Mouse (Mus musculus) heart, embryonic 14.5 days (tissue): ENCODE measurements at regions not wholly inside any gene's neighbourhood (a gene's known extent, or its start where the extent isn't known, plus 50 kb on each side); places are given as distances from the start of the nearest gene placed in this dataset.

ENCODE experiments used
- ATAC-seq: fragments of 200-750 bp; cut with Nextera tagmentation; 2 replicates; pipeline ENCODE4 v1.8.0; 2017; ENCODE audit warnings: low read depth, moderate TSS enrichment; ENCODE audit not compliant: insufficient number of reproducible peaks, insufficient read depth, low FRiP score
- H3K27ac ChIP-seq, 2 experiments: fragments of 200-500 bp in 1 of 2; fragments of 300-500 bp in 1 of 2; sonication (generic) in 1 of 2; replicated peaks in 1 of 2; 2 replicates each; pipeline ENCODE4 v1.5.1; 2012 to 2014; ENCODE audit warnings: low read depth in 2 of 2, low read length in 2 of 2, control low read depth in 1 of 2, mild to moderate bottlenecking in 1 of 2, mixed read lengths in 1 of 2; ENCODE audit not compliant: control insufficient read depth in 1 of 2, insufficient read depth in 1 of 2
- H3K27me3 ChIP-seq: fragments of 300-500 bp; sonication (generic); 2 replicates; pipeline ENCODE4 v1.6.1; 2014; ENCODE audit warnings: mild to moderate bottlenecking, low read length, control low read depth; ENCODE audit not compliant: control insufficient read depth, insufficient read depth
- H3K36me3 ChIP-seq: fragments of 300-500 bp; sonication (generic); 2 replicates; pipeline ENCODE4 v1.6.1; 2014; ENCODE audit warnings: mild to moderate bottlenecking, control low read depth, low read length, mixed read lengths; ENCODE audit not compliant: control insufficient read depth, insufficient read depth
- H3K4me1 ChIP-seq, 2 experiments: fragments of 200-500 bp in 1 of 2; fragments of 300-500 bp in 1 of 2; sonication (generic) in 1 of 2; 2 replicates each; pipeline ENCODE4 v1.6.1; 2012 to 2014; ENCODE audit warnings: low read length in 2 of 2, control low read depth in 1 of 2, mixed read lengths in 1 of 2; ENCODE audit not compliant: control insufficient read depth in 2 of 2, insufficient read depth in 2 of 2
- H3K4me2 ChIP-seq: fragments of 300-500 bp; sonication (generic); 2 replicates; pipeline ENCODE4 v1.6.1; 2014; ENCODE audit warnings: mild to moderate bottlenecking, low read length
- H3K4me3 ChIP-seq, 2 experiments: fragments of 200-500 bp in 1 of 2; fragments of 300-500 bp in 1 of 2; sonication (generic) in 1 of 2; 2 replicates each; pipeline ENCODE4 v1.5.1; 2012 to 2014; ENCODE audit warnings: low read length in 2 of 2, mild to moderate bottlenecking in 2 of 2, control low read depth in 1 of 2, low read depth in 1 of 2, moderate library complexity in 1 of 2; ENCODE audit not compliant: control insufficient read depth in 1 of 2, insufficient read depth in 1 of 2
- H3K9ac ChIP-seq: fragments of 300-500 bp; sonication (generic); 2 replicates; pipeline ENCODE4 v1.6.1; 2014; ENCODE audit warnings: mild to moderate bottlenecking, low read length
- H3K9me3 ChIP-seq: fragments of 300-500 bp; sonication (generic); 2 replicates; pipeline ENCODE4 v1.6.1; 2016; ENCODE audit warnings: low read length, control low read depth; ENCODE audit not compliant: control insufficient read depth
- WGBS: fragments of 180-500 bp; shearing (Covaris S2); extraction: QIAGEN DNeasy Blood & Tissue Kit; methylation state at CpG from one replicate; pipeline ENCODE4 v1.1.7; 2014; 5-methylcytosine and 5-hydroxymethylcytosine counted together

- Histone ChIP-seq H3K9me3 (no peaks in the 10 kb centered on the region), H3K36me3 (no peaks in the 10 kb centered on the region), H3K9ac (peak overlapping the region; percentile 60), H3K4me2 (peak overlapping the region; percentile 69), H3K4me3 (peak overlapping the region; percentile 33 to 40), H3K27me3 (no peaks in the 10 kb centered on the region), H3K27ac (peak overlapping the region; percentile 1 to 52), H3K4me1 (peaks cover 11 to 16% of the 10 kb centered on the region in 2 experiments)
- 6% methylated on average over 19 of the region's 19 CpGs for WGBS
- peak; percentile 38; the same call in 1 of the 2 replicates for ATAC-seq
Observed at GRCm38 (mm10) chr2:71655504-71656390, 89.7 kb upstream of the Itga6 start.

- H3K4me1 ChIP-seq = peaks cover 11 to 16% of the 10 kb centered on the region in 2 experiments
- ATAC-seq = no peak
- no peaks in the 10 kb centered on the region for H3K27me3 ChIP-seq
- no peaks in the 10 kb centered on the region for H3K9me3 ChIP-seq
- H3K9ac ChIP-seq = no peak overlapping the region
- no peak overlapping the region; the same call in 1 of the 2 replicates for H3K4me2 ChIP-seq
- H3K4me3 ChIP-seq = no peak overlapping the region
- WGBS = 61% methylated on average over 8 of the region's 8 CpGs
- no peak overlapping the region for H3K27ac ChIP-seq
- H3K36me3 ChIP-seq = no peaks in the 10 kb centered on the region
Observed at GRCm38 (mm10) chr2:71656611-71657244, 88.7 kb upstream of the Itga6 start.

- ATAC-seq = no peak
- Histone ChIP-seq H3K4me1 (peaks cover 1 to 5% of the 10 kb centered on the region in 2 experiments; a peak in 1 of 4 replicates), H3K36me3 (no peaks in the 10 kb centered on the region), H3K27me3 (no peaks in the 10 kb centered on the region), H3K9ac (no peak overlapping the region), H3K4me3 (no peak overlapping the region), H3K27ac (no peak overlapping the region), H3K9me3 (no peaks in the 10 kb centered on the region), H3K4me2 (no peak overlapping the region)
Observed at GRCm38 (mm10) chr2:71661438-71661837, 84.0 kb upstream of the Itga6 start.

GRCm38 (mm10) chr2:71661986-71662385 lies 83.4 kb upstream of the Itga6 start:
- Histone ChIP-seq H3K9ac (no peak overlapping the region), H3K36me3 (no peaks in the 10 kb centered on the region), H3K4me3 (no peak overlapping the region), H3K27me3 (no peaks in the 10 kb centered on the region), H3K4me2 (no peak overlapping the region), H3K27ac (no peak overlapping the region), H3K9me3 (no peaks in the 10 kb centered on the region), H3K4me1 (peaks cover 3 to 5% of the 10 kb centered on the region in 2 experiments; a peak in 3 of 4 replicates)
- ATAC-seq = no peak
- 83% methylated on average over 5 of the region's 5 CpGs for WGBS

GRCm38 (mm10) chr2:71663453-71663852 lies 82.0 kb upstream of the Itga6 start:
- WGBS = 83% methylated on average over 8 of the region's 8 CpGs

GRCm38 (mm10) chr2:71666927-71667326 lies 78.5 kb upstream of the Itga6 start:
- 50% methylated on average over 2 of the region's 2 CpGs for WGBS
- Histone ChIP-seq H3K4me2 (no peak overlapping the region), H3K4me3 (no peak overlapping the region), H3K27me3 (no peaks in the 10 kb centered on the region), H3K27ac (peak overlapping the region; percentile 1 to 53; a peak in 2 of 4 replicates), H3K4me1 (peaks cover 16 to 30% of the 10 kb centered on the region in 2 experiments), H3K9me3 (no peaks in the 10 kb centered on the region), H3K9ac (no peak overlapping the region), H3K36me3 (no peaks in the 10 kb centered on the region)
- ATAC-seq = no peak

More at GRCm38 (mm10) chr2:71663453-71663852, 82.0 kb upstream of the Itga6 start:
- Histone ChIP-seq H3K4me3 (no peak overlapping the region), H3K36me3 (no peaks in the 10 kb centered on the region), H3K9ac (no peak overlapping the region), H3K4me2 (no peak overlapping the region), H3K4me1 (peaks cover 5 to 12% of the 10 kb centered on the region in 2 experiments), H3K27ac (no peak overlapping the region), H3K27me3 (no peaks in the 10 kb centered on the region), H3K9me3 (no peaks in the 10 kb centered on the region)
- no peak for ATAC-seq

- peaks cover 16 to 30% of the 10 kb centered on the region in 2 experiments for H3K4me1 ChIP-seq
- H3K4me3 ChIP-seq = no peak overlapping the region
- no peaks in the 10 kb centered on the region for H3K36me3 ChIP-seq
- no peak overlapping the region for H3K4me2 ChIP-seq
- WGBS = 82% methylated on average over 3 of the region's 3 CpGs
- H3K9ac ChIP-seq = no peak overlapping the region
- H3K27me3 ChIP-seq = no peaks in the 10 kb centered on the region
- H3K27ac ChIP-seq = no peak overlapping the region
- H3K9me3 ChIP-seq = no peaks in the 10 kb centered on the region
- ATAC-seq = no peak
Observed at GRCm38 (mm10) chr2:71667746-71668145, 77.7 kb upstream of the Itga6 start.
